Mouse (Mus musculus) liver, adult 2 months (tissue): ENCODE data around the gene Metrn. TPM values are rescaled to one million over a fixed set of nuclear protein-coding genes. Genes with fewer than 3 reads are reported as not detected.
A peak's percentile ranks its signal among the peaks of the same experiment; 100 is the strongest.

Experiments
- DNase-seq: peaks from one replicate; pipeline ENCODE4 v3.0.0-alpha.2; 2011; ENCODE audit warnings: low read depth, low spot score; ENCODE audit errors: extremely low read depth
- H3K27ac ChIP-seq: fragments of 200-500 bp; replicated peaks from 2 replicates; pipeline ENCODE4 v1.5.1; 2012; ENCODE audit warnings: low read depth, mild to moderate bottlenecking, control low read depth, inconsistent platforms, low read length; ENCODE audit not compliant: insufficient read depth
- H3K27me3 ChIP-seq: fragments of 200-500 bp; 2 replicates; pipeline ENCODE4 v1.6.1; 2012; ENCODE audit warnings: mild to moderate bottlenecking, moderate library complexity, low read length, inconsistent platforms; ENCODE audit not compliant: control insufficient read depth, insufficient read depth
- H3K36me3 ChIP-seq: fragments of 200-500 bp; 2 replicates; pipeline ENCODE4 v1.6.1; 2012; ENCODE audit warnings: low read length, inconsistent platforms; ENCODE audit not compliant: control insufficient read depth, insufficient read depth
- H3K4me1 ChIP-seq: fragments of 200-500 bp; 2 replicates; pipeline ENCODE4 v1.6.1; 2011; ENCODE audit warnings: low read length; ENCODE audit not compliant: control insufficient read depth, insufficient read depth
- H3K4me3 ChIP-seq: fragments of 200-500 bp; 2 replicates; pipeline ENCODE4 v1.5.1; 2011; ENCODE audit warnings: low read depth, mild to moderate bottlenecking, control low read depth, low read length, moderate library complexity; ENCODE audit not compliant: insufficient read depth
- H3K79me2 ChIP-seq: fragments of 200-500 bp; 2 replicates; pipeline ENCODE4 v1.6.1; 2012; ENCODE audit warnings: inconsistent platforms, mild to moderate bottlenecking, low read length, moderate library complexity; ENCODE audit not compliant: control insufficient read depth, insufficient read depth
- H3K9ac ChIP-seq: fragments of 200-500 bp; 2 replicates; pipeline ENCODE4 v1.6.1; 2012; ENCODE audit warnings: low read depth, mild to moderate bottlenecking, control low read depth, inconsistent platforms, low read length
- CTCF ChIP-seq: fragments of 200-500 bp; IDR thresholded peaks from 2 replicates; pipeline ENCODE4 v1.5.1; 2011; ENCODE audit warnings: low read depth, low read length, control low read depth
- POLR2A ChIP-seq: fragments of 200-500 bp; IDR thresholded peaks from 2 replicates; pipeline ENCODE4 v1.6.1; 2011; ENCODE audit warnings: low read length, control low read depth; ENCODE audit not compliant: insufficient read depth; ENCODE audit errors: extremely low read depth
- WGBS: fragments of 180-500 bp; shearing (Covaris S2); methylation state at CpG from one replicate; pipeline ENCODE4 v1.1.7; 2018; 5-methylcytosine and 5-hydroxymethylcytosine counted together
- polyA plus RNA-seq: library from polyadenylated mRNA; depleted of rRNA; stranded (reverse); fragments of >200 nt; gene quantifications from 2 replicates; pipeline ENCODE4 v1.2.3, GENCODE M21; 2012
- total RNA-seq: library from RNA; depleted of rRNA; stranded (reverse); fragments of >200 nt; gene quantifications from 2 replicates; pipeline ENCODE4 v1.2.3, GENCODE M21; 2014

Gene Metrn
- total and polyA plus RNA-seq, 2 experiments, result 21.6 to 22.2 TPM

GRCm38 (mm10) chr17:25801029-25801428 lies 4.1 kb upstream of the Metrn start:
- peak; percentile 62 for DNase-seq
- H3K4me1 ChIP-seq, result no peaks in the 10 kb centered on the region
- H3K9ac ChIP-seq, result no peak overlapping the region
- no peak overlapping the region for H3K27ac ChIP-seq
- WGBS, result 5% methylated on average over 6 of the region's 6 CpGs
- no peaks in the 10 kb centered on the region for H3K36me3 ChIP-seq
- peaks cover 5% of the 10 kb centered on the region; the same call in 1 of the 2 replicates for H3K27me3 ChIP-seq
- peak; percentile 70 for TF ChIP-seq CTCF
- TF ChIP-seq POLR2A, result no peak
- H3K79me2 ChIP-seq, result no peaks in the 10 kb centered on the region
- H3K4me3 ChIP-seq, result no peak overlapping the region

DNA sequence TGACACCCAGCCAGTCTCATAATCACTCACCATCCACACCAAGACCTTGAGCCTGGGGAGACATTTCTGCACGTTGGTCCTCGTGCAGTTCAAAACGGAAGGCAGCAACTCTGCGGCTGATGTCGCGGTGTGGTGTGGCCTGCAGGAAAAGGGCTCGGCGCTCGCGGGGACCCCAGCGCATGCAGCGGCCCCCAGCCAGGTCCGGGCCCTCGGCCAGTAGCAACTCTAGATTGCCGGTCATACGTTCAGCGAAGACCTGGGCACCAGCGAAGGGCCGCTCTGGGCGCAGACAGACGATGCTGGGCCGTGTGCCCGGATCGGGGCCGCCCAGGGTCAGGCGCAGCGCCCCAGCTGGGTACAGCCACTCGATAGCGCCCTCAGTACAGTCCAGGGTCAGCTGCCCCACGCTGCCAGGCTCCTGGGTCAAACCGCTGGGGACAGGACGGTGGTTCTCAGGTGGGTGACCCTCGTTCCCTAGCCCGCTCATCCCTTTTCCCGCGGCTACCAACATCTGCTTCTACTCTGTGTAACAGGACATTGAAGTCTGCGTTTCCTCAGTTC lies 645 bp downstream of the Metrn start:
- TF ChIP-seq CTCF (no peak), POLR2A (no peak)
- Histone ChIP-seq H3K4me3 (peak overlapping the region; percentile 79), H3K4me1 (peaks cover 5% of the 10 kb centered on the region; the same call in 1 of the 2 replicates), H3K9ac (peak overlapping the region; percentile 68), H3K27me3 (no peaks in the 10 kb centered on the region), H3K27ac (no peak overlapping the region; the same call in 1 of the 2 replicates), H3K79me2 (no peaks in the 10 kb centered on the region), H3K36me3 (no peaks in the 10 kb centered on the region)
- WGBS, result 3% methylated on average over 37 of the region's 37 CpGs
- DNase-seq, result peak; percentile 51

- H3K36me3 ChIP-seq, result no peaks in the 10 kb centered on the region
- 56% methylated on average over 6 of the region's 6 CpGs for WGBS
- H3K4me1 ChIP-seq, result peaks cover 5% of the 10 kb centered on the region; the same call in 1 of the 2 replicates
- DNase-seq, result peak; percentile 26
- H3K27ac ChIP-seq, result no peak within 1 kb of the TSS; the same call in 1 of the 2 replicates
- H3K4me3 ChIP-seq, result peak within 1 kb of the TSS; percentile 79
- H3K9ac ChIP-seq, result peak within 1 kb of the TSS; percentile 68
- H3K79me2 ChIP-seq, result no peaks in the 10 kb centered on the region
- H3K27me3 ChIP-seq, result no peaks in the 10 kb centered on the region
- TF ChIP-seq CTCF, result no peak
- no peak for TF ChIP-seq POLR2A
Measured at GRCm38 (mm10) chr17:25795609-25796092, 1.3 kb downstream of the Metrn start, which contains the start of gene AC134908.4. AC134908.4 (minus strand) TSS chr17:25795659.

DNA sequence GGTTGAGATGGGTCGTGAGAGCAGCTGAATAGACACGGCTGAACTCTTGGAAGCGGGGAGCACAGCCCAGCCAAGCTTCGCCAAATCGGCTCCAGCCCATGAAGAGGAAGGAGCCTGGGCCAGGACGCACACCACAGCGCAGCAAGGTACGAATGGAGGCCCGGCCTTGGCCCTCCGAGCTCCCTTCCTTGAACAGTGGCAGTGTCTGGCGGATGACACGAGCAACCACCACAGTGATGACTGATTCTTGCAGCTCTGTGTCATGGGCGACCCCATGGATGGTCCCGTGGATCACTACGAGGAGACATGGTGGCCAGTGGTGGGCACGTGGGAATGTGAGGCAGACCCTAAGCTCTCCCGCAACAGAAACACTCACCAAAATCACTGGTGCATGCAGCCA lies 1.9 kb downstream of the Metrn start:
- Histone ChIP-seq H3K79me2 (no peaks in the 10 kb centered on the region), H3K27me3 (no peaks in the 10 kb centered on the region), H3K9ac (no peak overlapping the region), H3K4me1 (peaks cover 5% of the 10 kb centered on the region; the same call in 1 of the 2 replicates), H3K27ac (no peak overlapping the region), H3K36me3 (no peaks in the 10 kb centered on the region), H3K4me3 (no peak overlapping the region)
- TF ChIP-seq CTCF, result no peak
- TF ChIP-seq POLR2A, result no peak
- no peak for DNase-seq
- WGBS, result 95% methylated on average over 17 of the region's 17 CpGs

GRCm38 (mm10) chr17:25794197-25794596 lies 2.7 kb downstream of the Metrn start:
- Histone ChIP-seq H3K4me1 (peaks cover 5% of the 10 kb centered on the region; the same call in 1 of the 2 replicates), H3K27ac (no peak overlapping the region), H3K79me2 (no peaks in the 10 kb centered on the region), H3K27me3 (no peaks in the 10 kb centered on the region), H3K9ac (no peak overlapping the region), H3K4me3 (no peak overlapping the region), H3K36me3 (no peaks in the 10 kb centered on the region)
- no peak for TF ChIP-seq POLR2A
- no peak for TF ChIP-seq CTCF
- 89% methylated on average over 13 of the region's 13 CpGs for WGBS
- no peak for DNase-seq

DNA sequence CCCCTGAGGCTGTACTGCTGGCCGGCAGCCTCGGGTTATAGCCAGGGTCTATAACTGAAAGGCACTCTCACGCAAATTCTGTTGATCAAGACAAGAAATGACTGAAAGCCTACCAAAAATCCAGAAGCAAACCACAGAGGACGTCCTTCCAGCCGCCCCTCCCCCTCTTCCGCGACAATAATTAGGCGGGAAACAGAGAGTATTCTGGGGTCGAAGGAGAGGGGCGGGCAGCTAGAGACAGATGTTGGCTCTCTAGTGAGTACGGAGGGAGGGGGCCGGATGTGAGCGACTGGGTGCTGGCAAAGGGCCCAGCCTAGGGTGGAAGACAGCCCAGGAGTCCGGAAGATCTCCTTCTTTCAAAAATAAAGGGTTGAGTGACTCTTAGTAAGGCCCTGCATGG lies 4.3 kb downstream of the Metrn start, which contains the start of gene Fam173a:
Gene Fam173a, minus strand, starts transcription at position 287 of the 400 bp plus-strand sequence.
- peak within 1 kb of the TSS; percentile 91 for H3K4me3 ChIP-seq
- peaks cover 5% of the 10 kb centered on the region; the same call in 1 of the 2 replicates for H3K4me1 ChIP-seq
- H3K36me3 ChIP-seq, result no peaks in the 10 kb centered on the region
- DNase-seq, result peak; percentile 25
- no peak for TF ChIP-seq POLR2A
- no peak for TF ChIP-seq CTCF
- under 1% methylated on average over 14 of the region's 14 CpGs for WGBS
- H3K9ac ChIP-seq, result peak within 1 kb of the TSS; percentile 84
- no peaks in the 10 kb centered on the region for H3K79me2 ChIP-seq
- peak within 1 kb of the TSS; percentile 65 for H3K27ac ChIP-seq
- H3K27me3 ChIP-seq, result no peaks in the 10 kb centered on the region
